8 mouse cellular contexts compared by ENCODE assay signal in the genomic region with DNA sequence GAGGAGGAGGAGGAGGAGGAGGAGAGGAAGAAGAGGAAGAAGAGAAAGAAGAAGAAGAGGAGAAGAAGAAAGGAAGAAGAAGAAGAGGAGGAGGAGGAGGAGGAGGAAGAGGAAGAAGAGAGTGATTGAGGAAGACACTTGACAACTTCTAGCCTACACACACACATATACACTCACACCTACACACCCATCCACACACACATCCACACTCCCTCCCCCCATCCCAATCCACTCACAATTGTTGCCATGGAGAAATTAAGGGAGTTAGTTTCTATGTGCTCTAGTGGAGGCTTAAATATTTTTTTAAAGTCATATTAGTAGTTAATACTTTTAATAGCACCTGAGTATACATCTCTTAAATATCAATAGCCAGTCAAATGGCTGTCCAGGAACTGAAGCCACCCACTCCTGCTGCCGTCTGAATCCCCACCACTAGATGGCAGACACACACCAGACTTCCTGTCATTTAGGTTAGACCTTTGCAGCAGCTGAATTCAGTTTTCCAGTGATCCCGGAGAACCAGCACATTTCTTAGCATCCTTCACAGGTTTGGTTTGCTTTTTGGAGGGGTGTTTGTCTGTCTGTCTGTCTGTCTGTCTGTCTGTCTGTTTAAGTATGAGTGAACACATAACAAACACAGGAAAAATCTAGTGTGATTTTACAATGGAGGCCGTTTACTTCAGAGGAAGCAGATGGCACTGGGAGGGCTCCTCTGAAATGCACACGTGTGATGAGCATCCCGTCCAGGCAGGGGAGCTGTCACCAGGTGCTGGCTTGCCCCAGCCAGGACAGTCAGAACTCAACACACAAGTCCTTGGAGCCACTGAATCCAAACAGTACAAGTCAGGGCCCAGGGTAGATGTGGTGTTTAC.
DNase-seq lines count a peak whose midpoint lies in the region; ATAC-seq and TF ChIP-seq lines count a peak whose summit lies in the region.

No protein-coding gene starts in this region.

- no peak overlapping the region for H3K4me3 ChIP-seq in G1E (ENCODE audit: low read depth, low read length)
- H3K4me3 ChIP-seq in forebrain, postnatal 0 days (ENCODE audit: low read depth, low read length) = no peak overlapping the region
- no peak overlapping the region for H3K4me3 ChIP-seq in hindbrain, embryonic 13.5 days

- H3K9me3 ChIP-seq in G1E (replicated peaks) = no peaks in the 10 kb centered on the region
- no peaks in the 10 kb centered on the region for H3K9me3 ChIP-seq in forebrain, postnatal 0 days (ENCODE audit: low read length)
- H3K9me3 ChIP-seq in hindbrain, embryonic 13.5 days = no peaks in the 10 kb centered on the region

- WGBS in forebrain, postnatal 0 days = 4% methylated on average over 5 of the region's 5 CpGs
- WGBS in hindbrain, embryonic 13.5 days = 3% methylated on average over 5 of the region's 5 CpGs

- peaks cover 39% of the 10 kb centered on the region for H3K36me3 ChIP-seq in G1E (replicated peaks)
- peaks cover 14% of the 10 kb centered on the region for H3K36me3 ChIP-seq in forebrain, postnatal 0 days (ENCODE audit: insufficient read depth)
- H3K36me3 ChIP-seq in hindbrain, embryonic 13.5 days = peaks cover 19% of the 10 kb centered on the region

- no peak overlapping the region for H3K4me2 ChIP-seq in forebrain, postnatal 0 days (ENCODE audit: low read depth)
- H3K4me2 ChIP-seq in hindbrain, embryonic 13.5 days = no peak overlapping the region

- peaks cover 43% of the 10 kb centered on the region for H3K4me1 ChIP-seq in G1E (ENCODE audit: insufficient read depth, low read depth, low read length)
- no peaks in the 10 kb centered on the region for H3K4me1 ChIP-seq in forebrain, postnatal 0 days (ENCODE audit: insufficient read depth)
- H3K4me1 ChIP-seq in hindbrain, embryonic 13.5 days (replicated peaks) = no peaks in the 10 kb centered on the region

- peak; percentile 61 for DNase-seq in G1E (ENCODE audit: low spot score)
- peak; percentile 79 for DNase-seq in cerebellum, adult 11-12 months
- DNase-seq in forebrain, postnatal 0 days = peak; percentile 89
- peak; percentile 77 to 93 for DNase-seq in layer of hippocampus, postnatal 14 days (ENCODE audit: low spot score in 2 of 2)
- peak; percentile 91 for DNase-seq in lung, postnatal 14 days
- DNase-seq in retina, embryonic 14.5 days (ENCODE audit: low spot score) = peak; percentile 92
- DNase-seq in thymus, postnatal 36 days = peak; percentile 76 to 82

- H3K27me3 ChIP-seq in G1E (ENCODE audit: insufficient read depth, low read length) = peaks cover 3% of the 10 kb centered on the region; the same call in 1 of the 2 replicates
- no peaks in the 10 kb centered on the region for H3K27me3 ChIP-seq in forebrain, postnatal 0 days (ENCODE audit: insufficient read depth, low read length)
- H3K27me3 ChIP-seq in hindbrain, embryonic 13.5 days = no peaks in the 10 kb centered on the region

- no peak overlapping the region for H3K9ac ChIP-seq in forebrain, postnatal 0 days
- H3K9ac ChIP-seq in hindbrain, embryonic 13.5 days = no peak overlapping the region

- no peak overlapping the region for H3K27ac ChIP-seq in forebrain, postnatal 0 days (ENCODE audit: low read depth, low read length)
- H3K27ac ChIP-seq in hindbrain, embryonic 13.5 days = no peak overlapping the region

- peak; percentile 61 for TF ChIP-seq CTCF in G1E (IDR thresholded peaks at IDR 0.05; ENCODE audit: low read depth, low read length)
- TF ChIP-seq CTCF in forebrain, postnatal 0 days (IDR thresholded peaks at IDR 0.05; ENCODE audit: low read depth) = peak; percentile 96

- peak; percentile 68 for ATAC-seq in G1E (ENCODE audit: extremely low read depth, insufficient number of reproducible peaks, low FRiP score, poor library complexity, severe bottlenecking)
- peak; percentile 85 for ATAC-seq in forebrain, postnatal 0 days
- peak; percentile 69 for ATAC-seq in hindbrain, embryonic 13.5 days (ENCODE audit: low FRiP score)
